In the genomic region with DNA sequence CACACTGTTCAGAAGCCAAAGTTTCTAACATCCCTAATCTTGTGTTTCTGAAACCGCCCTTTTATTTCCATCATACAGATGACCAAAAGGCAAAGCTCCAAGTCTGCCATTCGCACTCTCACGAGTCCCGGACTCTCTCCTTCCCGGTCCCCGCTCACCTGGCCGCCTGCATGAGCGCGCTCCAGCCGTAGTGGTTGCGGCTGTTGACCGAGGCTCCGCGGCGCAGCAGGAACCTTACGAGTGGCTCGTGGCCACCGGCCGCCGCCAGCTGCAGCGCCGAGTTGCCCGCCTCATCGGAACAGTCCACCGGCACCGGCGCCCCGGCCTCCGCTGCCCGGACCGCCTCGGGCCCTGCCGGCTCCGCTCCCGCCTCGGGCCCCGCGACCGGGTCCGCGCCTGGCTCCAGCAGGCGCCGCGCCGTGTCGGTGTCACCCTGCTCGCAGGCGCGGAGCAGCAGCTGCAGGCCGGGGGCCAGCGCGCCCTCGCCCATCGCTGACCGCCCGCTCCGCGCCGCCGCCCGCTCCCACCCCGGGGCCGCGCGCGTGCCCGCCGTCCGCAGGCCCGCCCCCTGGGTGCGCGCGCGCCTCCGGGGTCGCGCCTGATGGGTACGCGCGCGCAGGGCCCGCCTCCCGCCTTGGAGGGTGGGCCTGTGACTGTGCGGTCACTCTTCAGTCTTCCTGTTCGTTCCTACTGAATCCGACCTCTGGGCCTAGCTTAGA, we compare ENCODE assay signal across 8 mouse cellular contexts. TPM values are rescaled to one million over a fixed set of nuclear protein-coding genes. Genes with fewer than 3 reads are reported as not detected.
A peak's percentile ranks its signal among the peaks of the same experiment; 100 is the strongest.
DNase-seq lines count a peak whose midpoint lies in the region; ATAC-seq and TF ChIP-seq lines count a peak whose summit lies in the region.

Gene Anks6, minus strand, starts transcription at position 637 of the 719 bp plus-strand sequence.

- ATAC-seq in cerebellum, adult (ENCODE audit: insufficient number of reproducible peaks, low FRiP score, low TSS enrichment) = peak; percentile 85
- peak; percentile 92 for ATAC-seq in forebrain, embryonic 13.5 days
- peak; percentile 87 for ATAC-seq in heart, embryonic 15.5 days (replicated peaks; ENCODE audit: insufficient number of reproducible peaks, insufficient read depth, low FRiP score, low read depth)
- ATAC-seq in liver, embryonic 12.5 days = peak; percentile 65

- peaks cover 53% of the 10 kb centered on the region for H3K27me3 ChIP-seq in E14TG2a.4 (ENCODE audit: insufficient read depth, low read length)
- H3K27me3 ChIP-seq in forebrain, embryonic 13.5 days = no peaks in the 10 kb centered on the region
- H3K27me3 ChIP-seq in heart, embryonic 15.5 days = 0 out of 2 replicates have a peak, but pooled peaks cover 21% of the 10 kb centered on the region
- H3K27me3 ChIP-seq in liver, embryonic 12.5 days (replicated peaks) = peaks cover 81% of the 10 kb centered on the region

- no peak within 1 kb of the TSS; the same call in 1 of the 2 replicates for H3K27ac ChIP-seq in forebrain, embryonic 13.5 days
- peak within 1 kb of the TSS; percentile 56 for H3K27ac ChIP-seq in heart, embryonic 15.5 days
- no peak within 1 kb of the TSS for H3K27ac ChIP-seq in liver, embryonic 12.5 days

- DNase-seq in kidney, postnatal 10 days = peak; percentile 90
- peak; percentile 79 for DNase-seq in neural tube, embryonic 10.5 days (ENCODE audit: extremely low spot score, low spot score)
- DNase-seq in testis, postnatal 14 days (ENCODE audit: low spot score) = peak; percentile 75

- peaks cover 15% of the 10 kb centered on the region for H3K9me3 ChIP-seq in E14TG2a.4 (ENCODE audit: low read length)
- H3K9me3 ChIP-seq in forebrain, embryonic 13.5 days (replicated peaks) = no peaks in the 10 kb centered on the region
- no peaks in the 10 kb centered on the region for H3K9me3 ChIP-seq in heart, embryonic 15.5 days (replicated peaks)
- H3K9me3 ChIP-seq in liver, embryonic 12.5 days (replicated peaks) = no peaks in the 10 kb centered on the region

- under 1% methylated on average over 63 of the region's 86 CpGs for WGBS in forebrain, embryonic 13.5 days
- WGBS in heart, embryonic 15.5 days = under 1% methylated on average over 50 of the region's 86 CpGs
- under 1% methylated on average over 81 of the region's 86 CpGs for WGBS in liver, embryonic 12.5 days (ENCODE audit: insufficient replicate concordance)

- H3K9ac ChIP-seq in forebrain, embryonic 13.5 days = peak within 1 kb of the TSS; percentile 86
- peak within 1 kb of the TSS; percentile 75 for H3K9ac ChIP-seq in heart, embryonic 15.5 days
- H3K9ac ChIP-seq in liver, embryonic 12.5 days = peak within 1 kb of the TSS; percentile 64

- H3K4me1 ChIP-seq in E14TG2a.4 (replicated peaks; ENCODE audit: low read depth, low read length) = 0 out of 2 replicates have a peak, but pooled peaks cover 4% of the 10 kb centered on the region
- peaks cover 5% of the 10 kb centered on the region for H3K4me1 ChIP-seq in forebrain, embryonic 13.5 days
- peaks cover 6% of the 10 kb centered on the region for H3K4me1 ChIP-seq in heart, embryonic 15.5 days (replicated peaks)
- no peaks in the 10 kb centered on the region for H3K4me1 ChIP-seq in liver, embryonic 12.5 days

- H3K4me3 ChIP-seq in E14TG2a.4 (replicated peaks; ENCODE audit: low read length) = peak within 1 kb of the TSS; percentile 81
- H3K4me3 ChIP-seq in forebrain, embryonic 13.5 days = peak within 1 kb of the TSS; percentile 72
- H3K4me3 ChIP-seq in heart, embryonic 15.5 days = peak within 1 kb of the TSS; percentile 75
- H3K4me3 ChIP-seq in liver, embryonic 12.5 days = peak within 1 kb of the TSS; percentile 56

- no peak for TF ChIP-seq CTCF in E14TG2a.4 (conservative IDR thresholded peaks at IDR 0.05; ENCODE audit: low read length)

- no peaks in the 10 kb centered on the region for H3K36me3 ChIP-seq in E14TG2a.4 (ENCODE audit: insufficient read depth, low read length)
- no peaks in the 10 kb centered on the region for H3K36me3 ChIP-seq in forebrain, embryonic 13.5 days (ENCODE audit: poor library complexity, severe bottlenecking)
- H3K36me3 ChIP-seq in heart, embryonic 15.5 days = no peaks in the 10 kb centered on the region
- no peaks in the 10 kb centered on the region for H3K36me3 ChIP-seq in liver, embryonic 12.5 days

- peak within 1 kb of the TSS; percentile 77 for H3K4me2 ChIP-seq in forebrain, embryonic 13.5 days
- peak within 1 kb of the TSS; percentile 86 for H3K4me2 ChIP-seq in heart, embryonic 15.5 days
- peak within 1 kb of the TSS; percentile 69 for H3K4me2 ChIP-seq in liver, embryonic 12.5 days

RNA-seq across cellular contexts. Expression of gene Anks6, which starts in this region (rescaled TPM):
- 2.6 and 2.7 TPM in 2 replicates for polyA plus RNA-seq in forebrain, embryonic 13.5 days (2015; fragmentation: Nextera tagmentation; extraction: Ambion mirVana)
- 1.5 and 2.4 TPM in 2 replicates for polyA plus RNA-seq in heart, embryonic 15.5 days (2015; fragmentation: Nextera tagmentation; extraction: Ambion mirVana)
- 0.39 and 0.69 TPM in 2 replicates for polyA plus RNA-seq in liver, embryonic 12.5 days (2016; fragmentation: Nextera tagmentation; extraction: Ambion mirVana)

Comparison
In these comparisons a context has a peak if more than half of its experiments do, and no peak if none do; other contexts are left out.
1. Peak in ATAC-seq, H3K4me3 ChIP-seq, H3K9ac ChIP-seq and H3K4me2 ChIP-seq in liver, embryonic 12.5 days; RNA of the gene not detected or under 1 TPM.